Mouse (Mus musculus) testis, adult 2 months (tissue): ENCODE measurements at regions not wholly inside any gene's neighbourhood (a gene's known extent, or its start where the extent isn't known, plus 50 kb on each side); places are given as distances from the start of the nearest gene placed in this dataset.

ENCODE experiments used
- CTCF ChIP-seq: fragments of 200-500 bp; IDR thresholded peaks from 2 replicates; pipeline ENCODE4 v1.5.1; 2012; ENCODE audit warnings: low read depth, mild to moderate bottlenecking, inconsistent platforms, low read length, moderate library complexity; ENCODE audit not compliant: control insufficient read depth, insufficient read depth, insufficient replicate concordance
- POLR2A ChIP-seq: fragments of 200-500 bp; IDR thresholded peaks from 2 replicates; pipeline ENCODE4 v1.6.1; 2012; ENCODE audit warnings: low read depth, mild to moderate bottlenecking, inconsistent platforms, low read length, moderate library complexity; ENCODE audit not compliant: control insufficient read depth

- TF ChIP-seq POLR2A (no peak), CTCF (no peak)
These were observed 125.5 kb upstream of the Phactr1 start for GRCm38 (mm10) chr13:42554961-42555360.
